Mouse (Mus musculus) CD8-positive naive resting alpha-beta T cell, adult 2 months (primary cell): ENCODE data around the gene Tomm34.

ENCODE experiments used
- DNase-seq, 2 experiments: peaks; one replicate each; pipeline ENCODE4 v3.0.0; 2022; ENCODE audit warnings: low read depth in 2 of 2, low spot score in 2 of 2

Tomm34 gene

DNA sequence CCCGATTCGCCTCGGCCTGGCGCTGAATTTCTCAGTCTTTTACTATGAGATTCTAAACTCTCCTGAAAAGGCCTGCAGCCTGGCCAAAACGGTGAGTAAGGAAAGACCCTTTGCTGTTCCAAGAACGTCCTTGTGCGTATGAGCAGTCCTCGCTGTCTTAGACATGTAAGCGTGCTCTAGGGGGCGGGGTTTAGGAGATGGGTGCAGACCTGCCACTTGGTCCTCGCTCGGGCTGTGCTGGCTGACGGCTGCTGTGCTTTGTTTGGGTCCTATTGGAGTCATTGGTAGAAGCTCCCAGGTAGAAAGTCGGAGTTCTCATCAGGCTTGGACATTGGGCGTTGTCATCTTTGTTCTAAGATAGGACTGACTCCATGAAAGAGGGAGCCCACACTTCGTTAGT, 55.7 kb downstream of the Tomm34 start:
- no peak for DNase-seq

DNA sequence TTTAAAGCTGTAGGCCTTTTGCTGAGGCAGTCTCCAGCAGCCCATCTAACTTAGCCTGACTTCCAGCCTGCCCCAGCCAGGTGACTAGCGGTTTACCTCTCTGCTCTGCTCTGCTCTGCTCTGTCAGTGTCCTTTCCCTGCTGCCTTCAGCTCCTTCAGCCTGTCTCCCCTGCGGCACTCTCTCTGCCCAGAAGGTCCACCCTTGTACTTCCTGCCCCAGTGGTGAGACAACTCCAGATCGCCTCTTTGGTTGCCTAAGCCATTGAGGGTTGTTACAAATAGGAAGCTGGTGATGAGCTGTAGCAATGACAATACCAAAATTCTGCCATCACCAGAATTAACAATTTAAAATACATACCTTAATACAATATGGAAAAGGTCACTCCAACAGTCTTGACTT, 60.0 kb downstream of the Tomm34 start:
- DNase-seq: no peak

DNA sequence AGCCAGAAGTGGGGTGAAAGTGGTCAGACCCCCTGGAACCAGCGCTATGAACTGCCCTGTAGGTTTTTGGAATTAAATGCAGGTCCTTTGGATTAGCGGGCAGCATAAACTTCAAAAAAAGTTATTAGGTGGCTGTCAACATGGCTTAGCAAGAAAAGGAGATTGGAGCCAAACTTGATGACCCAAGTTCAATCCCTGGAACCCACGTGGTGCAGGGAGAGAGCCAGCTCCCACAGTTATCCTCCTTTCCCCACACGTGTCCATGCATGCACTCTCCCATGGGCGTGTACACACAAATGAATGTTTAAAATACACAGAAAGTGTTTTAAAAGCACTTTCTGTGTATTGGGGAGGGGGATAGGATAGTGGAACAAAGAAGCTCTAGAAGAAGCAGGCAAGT, 60.5 kb downstream of the Tomm34 start:
- DNase-seq: no peak

DNA sequence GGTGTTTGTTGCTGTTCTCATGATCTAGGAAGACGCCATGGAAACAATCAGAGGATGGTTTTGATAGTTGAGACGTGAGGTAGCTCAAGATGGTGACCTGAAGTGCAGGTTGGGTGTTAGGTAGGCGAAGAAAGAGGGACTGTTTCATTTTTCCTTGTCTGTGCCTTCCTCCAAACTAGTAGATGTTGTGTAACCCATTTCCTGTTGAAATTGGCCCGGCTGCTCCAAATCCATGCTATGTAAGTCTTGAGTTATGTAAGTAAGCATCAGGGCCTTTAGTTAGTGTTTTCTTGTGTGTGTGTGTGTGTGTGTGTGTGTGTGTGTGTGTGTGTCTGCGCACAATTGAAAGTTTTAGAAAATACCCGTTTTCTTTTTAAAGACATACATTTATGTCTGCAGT, 61.7 kb downstream of the Tomm34 start:
- no peak for DNase-seq

DNA sequence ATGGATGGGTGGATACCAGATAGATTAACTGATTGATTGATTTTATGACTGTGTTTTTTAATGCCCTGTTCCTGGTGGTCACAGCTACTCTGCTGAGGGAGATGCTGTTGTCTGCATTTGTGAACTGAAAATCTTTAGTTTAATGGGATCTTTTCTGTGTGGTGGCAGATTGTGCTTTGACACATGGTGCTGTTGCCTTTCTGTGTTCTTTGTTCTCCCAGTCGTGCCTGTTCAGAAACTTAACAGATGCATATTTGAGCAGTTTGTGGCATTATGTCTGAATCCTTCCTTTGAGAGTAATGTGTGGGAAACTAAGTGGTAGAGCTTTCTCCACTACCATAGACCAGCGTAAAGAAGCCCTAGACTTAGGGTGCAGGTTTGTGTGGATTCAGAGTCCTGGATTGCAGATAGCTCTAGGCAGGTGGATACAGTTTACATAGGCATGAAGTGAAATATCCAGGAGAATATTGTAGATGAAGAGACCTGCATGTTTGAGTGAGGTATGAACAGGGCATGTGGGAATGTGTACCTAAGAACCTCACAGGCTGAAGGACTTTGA, 62.9 kb downstream of the Tomm34 start:
- DNase-seq: no peak

DNA sequence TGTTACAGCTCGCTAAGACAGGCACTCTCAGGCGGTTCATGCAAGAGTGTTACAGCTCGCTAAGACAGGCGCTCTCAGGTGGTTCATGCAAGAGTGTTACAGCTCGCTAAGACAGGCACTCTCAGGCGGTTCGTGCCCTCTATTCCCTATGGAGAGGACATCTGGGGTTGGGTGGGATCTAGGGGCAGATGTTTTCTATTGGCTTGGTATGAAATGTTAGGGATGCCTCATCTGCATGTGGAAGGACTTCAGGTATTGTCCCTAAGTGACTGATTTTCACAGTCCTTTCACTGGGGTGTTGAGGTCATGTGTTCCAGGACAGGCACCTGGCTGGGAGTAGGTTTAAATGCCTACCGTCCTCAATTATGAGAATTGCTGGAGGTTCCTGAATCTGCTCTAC, 63.4 kb downstream of the Tomm34 start:
- no peak for DNase-seq

DNA sequence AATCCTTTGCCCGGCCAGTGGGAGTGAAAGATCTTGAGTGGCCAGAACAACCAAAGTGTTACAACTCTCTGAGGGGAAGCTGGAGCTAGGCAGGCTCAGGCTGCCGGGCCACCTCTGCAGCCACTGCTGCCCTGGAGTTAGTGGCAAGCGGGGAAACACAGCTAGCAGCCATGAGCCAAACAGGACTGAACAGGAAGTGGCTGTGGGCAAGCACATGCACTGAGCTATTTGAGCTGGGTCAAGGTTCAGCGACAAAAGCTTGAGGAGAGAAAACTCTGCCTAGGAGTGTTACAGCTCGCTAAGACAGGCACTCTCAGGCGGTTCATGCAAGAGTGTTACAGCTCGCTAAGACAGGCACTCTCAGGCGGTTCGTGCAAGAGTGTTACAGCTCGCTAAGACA, 64.0 kb downstream of the Tomm34 start:
- peak; percentile 31 to 41 for DNase-seq

DNA sequence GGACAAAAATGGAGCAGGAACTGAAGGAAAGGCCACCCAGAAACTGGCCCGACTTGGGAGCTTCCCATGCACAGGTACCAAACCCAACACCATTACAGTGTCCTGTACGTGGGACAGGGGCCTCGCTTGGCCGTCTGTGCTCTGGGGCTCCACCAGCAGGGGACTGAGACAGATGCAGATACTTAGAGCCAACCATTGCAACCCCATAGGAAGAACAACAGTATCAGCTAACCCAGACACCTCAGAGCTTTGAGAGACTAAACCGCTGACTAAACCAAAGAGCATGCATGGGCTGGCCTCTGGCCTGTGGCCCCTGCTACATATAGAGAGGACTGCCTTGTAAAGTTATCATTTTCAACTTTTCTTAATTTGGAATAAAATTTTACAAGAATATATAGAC, 66.5 kb downstream of the Tomm34 start:
- no peak for DNase-seq
